Mouse (Mus musculus): ENCODE measurements at regions not wholly inside any gene's neighbourhood (a gene's known extent, or its start where the extent isn't known, plus 50 kb on each side); places are given as distances from the start of the nearest gene placed in this dataset.

GRCm38 (mm10) chr8:15271793-15272587 is 226.1 kb upstream of the BB014433 start:
- DNase-seq (ENCODE audit: low read depth, low spot score) = no peak

- peak; percentile 66 for DNase-seq (ENCODE audit: low read depth, low spot score)
Measured at GRCm38 (mm10) chr8:15270290-15270689, 224.4 kb upstream of the BB014433 start.

- no peak for DNase-seq (ENCODE audit: low read depth, low spot score)
Measured at GRCm38 (mm10) chr8:15244770-15245485, 199.1 kb upstream of the BB014433 start.

GRCm38 (mm10) chr8:15235410-15235809 is 189.5 kb upstream of the BB014433 start:
- no peak for DNase-seq (ENCODE audit: low read depth, low spot score)

- no peak for DNase-seq (ENCODE audit: low read depth, low spot score)
Measured at GRCm38 (mm10) chr8:15233241-15233640, 187.4 kb upstream of the BB014433 start.

- no peak for DNase-seq (ENCODE audit: low read depth, low spot score)
Measured at GRCm38 (mm10) chr8:15230217-15230616, 184.3 kb upstream of the BB014433 start.

- DNase-seq (ENCODE audit: low read depth, low spot score) = peak; percentile 53
Measured at GRCm38 (mm10) chr8:15221211-15221912, 175.5 kb upstream of the BB014433 start.

GRCm38 (mm10) chr8:15209856-15210521 is 164.1 kb upstream of the BB014433 start:
- DNase-seq (ENCODE audit: low read depth, low spot score) = no peak

- DNase-seq (ENCODE audit: low read depth, low spot score) = no peak
Measured at GRCm38 (mm10) chr8:15201556-15201955, 155.7 kb upstream of the BB014433 start.

GRCm38 (mm10) chr8:15190708-15191107 is 144.8 kb upstream of the BB014433 start:
- no peak for DNase-seq (ENCODE audit: low read depth, low spot score)

GRCm38 (mm10) chr8:15189079-15189612 is 143.3 kb upstream of the BB014433 start:
- no peak for DNase-seq (ENCODE audit: low read depth, low spot score)
